Mouse (Mus musculus): ENCODE results near the gene Olfr453. TPM values are rescaled to one million over a fixed set of nuclear protein-coding genes. Genes with fewer than 3 reads are reported as not detected.

Gene Olfr453
- polyA plus RNA-seq (2017; shearing (Covaris generic)), result not detected

DNA sequence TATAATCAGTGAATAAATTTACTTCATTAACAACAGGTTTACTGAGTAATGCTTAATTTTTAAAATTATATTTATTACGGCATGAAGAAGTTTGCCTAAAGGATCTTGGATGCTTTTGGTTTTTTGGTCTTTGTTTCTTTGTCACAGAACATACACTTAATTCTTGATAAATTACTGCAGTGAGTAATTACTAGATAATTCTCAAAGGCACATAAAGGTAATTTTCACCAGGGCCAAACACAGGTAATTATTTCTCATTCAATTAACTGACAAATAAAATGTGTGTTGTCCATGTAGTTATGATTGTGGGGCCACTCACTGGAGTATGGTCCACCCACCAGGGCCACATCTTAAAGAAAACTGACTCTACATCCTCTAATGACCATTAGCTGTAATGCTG lies at the start of gene Olfr453:
TSS of gene Olfr453 (plus strand) at position 301 of the 400 bp plus-strand sequence.

DNA sequence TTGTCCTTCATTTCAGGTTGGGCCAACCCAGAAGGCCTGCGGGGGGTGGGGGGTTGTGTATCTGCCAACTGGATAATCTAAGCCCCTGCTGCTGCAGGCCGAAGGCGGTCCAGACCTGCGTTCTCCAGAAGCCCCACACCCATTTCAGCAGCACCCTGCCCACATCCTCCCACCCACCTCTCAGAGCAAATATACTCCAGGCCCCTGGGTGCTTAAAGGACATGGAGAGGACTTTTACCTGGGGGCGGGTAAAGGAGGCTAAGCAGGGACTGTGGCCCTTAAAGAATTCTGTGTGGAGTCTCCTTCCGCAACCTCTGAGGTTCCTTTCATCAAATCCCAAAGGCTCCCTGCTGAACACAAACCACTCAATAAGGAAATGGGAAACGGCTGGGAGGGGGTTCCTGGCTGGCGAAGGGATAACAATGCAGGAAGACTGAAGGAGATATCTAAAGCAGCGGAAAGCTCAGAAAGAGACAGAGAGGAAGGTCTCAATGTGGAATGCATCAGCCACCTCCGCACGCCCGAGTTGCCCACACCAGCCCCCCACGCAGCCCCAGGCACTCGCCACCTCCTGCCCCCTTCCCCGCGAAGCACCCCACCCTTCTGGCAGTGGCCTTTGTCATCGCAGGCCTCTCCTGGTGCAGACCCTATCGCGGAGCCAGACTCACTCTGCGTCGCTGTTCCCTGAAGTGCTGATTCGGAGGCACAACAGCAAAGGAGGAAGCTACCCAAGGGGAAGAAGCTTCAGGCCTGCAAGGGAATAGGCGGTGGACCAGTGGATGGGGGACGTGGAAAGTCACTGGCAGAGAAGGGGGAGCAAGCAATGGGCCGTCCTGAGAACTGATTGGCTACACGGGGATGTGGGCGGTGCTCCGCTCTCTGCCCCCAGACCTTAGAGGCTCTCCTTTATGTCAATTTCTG lies 29.6 kb upstream of the Olfr453 start, which contains the start of gene Tcaf1:
TSS of gene Tcaf1 (minus strand) at position 798 of the 921 bp plus-strand sequence.

DNA sequence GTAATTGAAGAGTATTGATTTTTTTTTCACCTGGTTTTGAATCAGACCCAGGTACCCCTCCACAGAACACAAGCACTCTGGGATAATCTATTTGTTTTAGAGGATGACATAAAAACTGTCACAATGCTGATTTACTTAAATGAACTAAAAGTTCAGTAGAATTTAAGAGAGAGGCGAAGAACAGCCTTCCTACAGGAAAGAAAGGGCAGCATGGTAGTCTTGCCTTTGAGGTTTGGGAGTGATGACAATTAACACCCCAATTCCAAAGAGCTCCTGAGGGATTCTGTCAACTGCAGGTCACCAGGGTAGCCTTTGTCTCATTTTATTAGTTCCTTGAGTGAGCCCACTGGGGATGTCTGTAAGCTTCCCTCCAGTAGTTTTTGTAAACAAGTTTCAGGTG lies 16.9 kb downstream of the Olfr453 start, which contains the start of gene Olfr38:
TSS of gene Olfr38 (plus strand) at position 301 of the 400 bp plus-strand sequence.

DNA sequence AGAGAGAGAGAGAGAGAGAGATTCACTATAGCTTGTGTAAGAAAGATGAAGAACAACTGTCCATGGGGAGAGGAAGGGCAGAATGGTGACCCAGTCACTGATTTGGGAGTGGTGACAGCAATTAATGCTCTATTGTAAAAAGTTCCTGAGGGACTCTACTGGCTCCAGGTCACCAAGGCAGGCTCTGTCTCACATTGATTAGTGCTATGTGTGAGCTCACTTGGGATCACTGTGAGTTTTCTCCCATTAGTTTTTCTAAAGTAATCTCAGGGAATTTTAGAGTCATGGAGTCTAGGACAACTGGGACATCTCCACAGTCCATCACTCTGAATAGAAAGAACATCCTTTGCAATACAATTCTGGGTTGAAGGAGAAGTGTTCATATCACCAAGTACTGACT lies 45.6 kb downstream of the Olfr453 start, which contains the start of gene Olfr452:
TSS of gene Olfr452 (plus strand) at position 301 of the 400 bp plus-strand sequence.

Other genes starting within 250 kb of the Olfr453 start
- gene Olfr455, start 191.8 kb upstream of the Olfr453 start, polyA plus RNA-seq (2017; shearing (Covaris generic)), result not detected
- gene Tcaf3, start 141.7 kb upstream of the Olfr453 start, polyA plus RNA-seq (2017; shearing (Covaris generic)), result not detected
- gene Tcaf2, start 94.1 kb upstream of the Olfr453 start, polyA plus RNA-seq (2017; shearing (Covaris generic)), result not detected
- gene Tcaf1, start 29.3 kb upstream of the Olfr453 start, polyA plus RNA-seq (2017; shearing (Covaris generic)), result not detected
- not detected for gene Olfr38, start 17.0 kb downstream of the Olfr453 start, polyA plus RNA-seq (2017; shearing (Covaris generic))
- gene Olfr452, start 45.7 kb downstream of the Olfr453 start, polyA plus RNA-seq (2017; shearing (Covaris generic)), result not detected
- not detected for gene Olfr450, start 72.6 kb downstream of the Olfr453 start, polyA plus RNA-seq (2017; shearing (Covaris generic))
- gene Olfr449, start 95.0 kb downstream of the Olfr453 start, polyA plus RNA-seq (2017; shearing (Covaris generic)), result not detected
- not detected for gene Olfr448, start 151.1 kb downstream of the Olfr453 start, polyA plus RNA-seq (2017; shearing (Covaris generic))
- not detected for gene Olfr447, start 169.5 kb downstream of the Olfr453 start, polyA plus RNA-seq (2017; shearing (Covaris generic))
- gene Olfr446, start 182.0 kb downstream of the Olfr453 start, polyA plus RNA-seq (2017; shearing (Covaris generic)), result 0.17 TPM
- not detected for gene Olfr444, start 209.7 kb downstream of the Olfr453 start, polyA plus RNA-seq (2017; shearing (Covaris generic))